Mouse (Mus musculus): ENCODE measurements at regions not wholly inside any gene's neighbourhood (a gene's known extent, or its start where the extent isn't known, plus 50 kb on each side); places are given as distances from the start of the nearest gene placed in this dataset.

GRCm38 (mm10) chr16:93341791-93342190 is 262.1 kb downstream of the Setd4 start:
- Histone ChIP-seq H3K27me3 (ENCODE audit: insufficient read depth, low read length) (no peaks in the 10 kb centered on the region), H3K9ac (ENCODE audit: low read depth, low read length) (no peak overlapping the region), H3K4me2 (ENCODE audit: low read length) (no peak overlapping the region), H3K4me3 (replicated peaks; ENCODE audit: low read depth, low read length) (no peak overlapping the region), H3K9me3 (replicated peaks; ENCODE audit: low read length) (no peaks in the 10 kb centered on the region), H3K36me3 (ENCODE audit: insufficient read depth, low read length) (no peaks in the 10 kb centered on the region), H3K4me1 (replicated peaks; ENCODE audit: insufficient read depth, low read length) (no peaks in the 10 kb centered on the region), H3K27ac (no peak overlapping the region)
- DNase-seq (ENCODE audit: low spot score) (no peak), ATAC-seq (replicated peaks; ENCODE audit: low FRiP score, low read depth) (no peak)
- TF ChIP-seq CTCF (IDR thresholded peaks at IDR 0.05; ENCODE audit: low read depth) = no peak
- WGBS = 89% methylated on average over 2 of the region's 2 CpGs

GRCm38 (mm10) chr16:93338806-93339205 is 265.1 kb downstream of the Setd4 start:
- TF ChIP-seq CTCF (IDR thresholded peaks at IDR 0.05; ENCODE audit: low read depth) = no peak
- no peak overlapping the region for H3K9ac ChIP-seq (ENCODE audit: low read depth, low read length)
- no peaks in the 10 kb centered on the region for H3K27me3 ChIP-seq (ENCODE audit: insufficient read depth, low read length)
- H3K4me1 ChIP-seq (replicated peaks; ENCODE audit: insufficient read depth, low read length) = no peaks in the 10 kb centered on the region
- H3K9me3 ChIP-seq (replicated peaks; ENCODE audit: low read length) = no peaks in the 10 kb centered on the region
- WGBS = 78% methylated on average over 6 of the region's 6 CpGs
- ATAC-seq (replicated peaks; ENCODE audit: low FRiP score, low read depth) (no peak), DNase-seq (ENCODE audit: low spot score) (no peak)
- no peaks in the 10 kb centered on the region for H3K36me3 ChIP-seq (ENCODE audit: insufficient read depth, low read length)
- no peak overlapping the region for H3K4me3 ChIP-seq (replicated peaks; ENCODE audit: low read depth, low read length)
- no peak overlapping the region for H3K27ac ChIP-seq
- no peak overlapping the region for H3K4me2 ChIP-seq (ENCODE audit: low read length)

- no peak for TF ChIP-seq CTCF (IDR thresholded peaks at IDR 0.05; ENCODE audit: low read depth)
- Histone ChIP-seq H3K9me3 (replicated peaks; ENCODE audit: low read length) (no peaks in the 10 kb centered on the region), H3K27ac (no peak overlapping the region), H3K9ac (ENCODE audit: low read depth, low read length) (no peak overlapping the region), H3K4me1 (replicated peaks; ENCODE audit: insufficient read depth, low read length) (no peaks in the 10 kb centered on the region), H3K4me3 (replicated peaks; ENCODE audit: low read depth, low read length) (no peak overlapping the region), H3K27me3 (ENCODE audit: insufficient read depth, low read length) (no peaks in the 10 kb centered on the region), H3K36me3 (ENCODE audit: insufficient read depth, low read length) (no peaks in the 10 kb centered on the region), H3K4me2 (ENCODE audit: low read length) (no peak overlapping the region)
- DNase-seq (ENCODE audit: low spot score) (no peak), ATAC-seq (replicated peaks; ENCODE audit: low FRiP score, low read depth) (no peak)
- WGBS = 89% methylated on average over 11 of the region's 11 CpGs
Observed at GRCm38 (mm10) chr16:93335322-93336111, 268.3 kb downstream of the Setd4 start.

- ATAC-seq (replicated peaks; ENCODE audit: low FRiP score, low read depth) (no peak), DNase-seq (ENCODE audit: low spot score) (no peak)
- no peaks in the 10 kb centered on the region for H3K27me3 ChIP-seq (ENCODE audit: insufficient read depth, low read length)
- no peak overlapping the region for H3K4me2 ChIP-seq (ENCODE audit: low read length)
- no peak for TF ChIP-seq CTCF (IDR thresholded peaks at IDR 0.05; ENCODE audit: low read depth)
- no peak overlapping the region for H3K27ac ChIP-seq
- no peaks in the 10 kb centered on the region for H3K36me3 ChIP-seq (ENCODE audit: insufficient read depth, low read length)
- no peaks in the 10 kb centered on the region for H3K9me3 ChIP-seq (replicated peaks; ENCODE audit: low read length)
- H3K4me1 ChIP-seq (replicated peaks; ENCODE audit: insufficient read depth, low read length) = no peaks in the 10 kb centered on the region
- no peak overlapping the region for H3K4me3 ChIP-seq (replicated peaks; ENCODE audit: low read depth, low read length)
- H3K9ac ChIP-seq (ENCODE audit: low read depth, low read length) = no peak overlapping the region
- 71% methylated on average over 6 of the region's 6 CpGs for WGBS
Observed at GRCm38 (mm10) chr16:93333654-93334053, 270.2 kb downstream of the Setd4 start.

- ATAC-seq (replicated peaks; ENCODE audit: low FRiP score, low read depth) = no peak
Observed at GRCm38 (mm10) chr16:93328680-93329395, 275.0 kb downstream of the Setd4 start.

GRCm38 (mm10) chr16:93324911-93325310 is 279.0 kb downstream of the Setd4 start:
- Histone ChIP-seq H3K4me2 (ENCODE audit: low read length) (no peak overlapping the region), H3K9ac (ENCODE audit: low read depth, low read length) (no peak overlapping the region), H3K4me1 (replicated peaks; ENCODE audit: insufficient read depth, low read length) (no peaks in the 10 kb centered on the region), H3K4me3 (replicated peaks; ENCODE audit: low read depth, low read length) (no peak overlapping the region), H3K27ac (no peak overlapping the region), H3K36me3 (ENCODE audit: insufficient read depth, low read length) (no peaks in the 10 kb centered on the region), H3K27me3 (ENCODE audit: insufficient read depth, low read length) (no peaks in the 10 kb centered on the region), H3K9me3 (replicated peaks; ENCODE audit: low read length) (0 out of 2 replicates have a peak, but pooled peaks cover 3% of the 10 kb centered on the region)
- no peak for TF ChIP-seq CTCF (IDR thresholded peaks at IDR 0.05; ENCODE audit: low read depth)
- ATAC-seq (replicated peaks; ENCODE audit: low FRiP score, low read depth) (no peak), DNase-seq (ENCODE audit: low spot score) (no peak)
- WGBS = 87% methylated on average over 5 of the region's 5 CpGs

More at GRCm38 (mm10) chr16:93328680-93329395, 275.0 kb downstream of the Setd4 start:
- Histone ChIP-seq H3K9me3 (replicated peaks; ENCODE audit: low read length) (0 out of 2 replicates have a peak, but pooled peaks cover 3% of the 10 kb centered on the region), H3K27me3 (ENCODE audit: insufficient read depth, low read length) (no peaks in the 10 kb centered on the region), H3K4me2 (ENCODE audit: low read length) (no peak overlapping the region), H3K4me1 (replicated peaks; ENCODE audit: insufficient read depth, low read length) (no peaks in the 10 kb centered on the region), H3K27ac (no peak overlapping the region), H3K9ac (ENCODE audit: low read depth, low read length) (no peak overlapping the region), H3K36me3 (ENCODE audit: insufficient read depth, low read length) (no peaks in the 10 kb centered on the region), H3K4me3 (replicated peaks; ENCODE audit: low read depth, low read length) (no peak overlapping the region)
- 22% methylated on average over 13 of the region's 13 CpGs for WGBS
- peak; percentile 55 for DNase-seq (ENCODE audit: low spot score)
- TF ChIP-seq CTCF (IDR thresholded peaks at IDR 0.05; ENCODE audit: low read depth) = no peak

Measured in kidney, postnatal 0 days (tissue).